Mouse (Mus musculus): ENCODE results near the gene Homez. TPM values are rescaled to one million over a fixed set of nuclear protein-coding genes. Genes with fewer than 3 reads are reported as not detected.

Gene Homez
- polyA plus RNA-seq, 1 experiment from 2014 or later = 18.3 TPM

DNA sequence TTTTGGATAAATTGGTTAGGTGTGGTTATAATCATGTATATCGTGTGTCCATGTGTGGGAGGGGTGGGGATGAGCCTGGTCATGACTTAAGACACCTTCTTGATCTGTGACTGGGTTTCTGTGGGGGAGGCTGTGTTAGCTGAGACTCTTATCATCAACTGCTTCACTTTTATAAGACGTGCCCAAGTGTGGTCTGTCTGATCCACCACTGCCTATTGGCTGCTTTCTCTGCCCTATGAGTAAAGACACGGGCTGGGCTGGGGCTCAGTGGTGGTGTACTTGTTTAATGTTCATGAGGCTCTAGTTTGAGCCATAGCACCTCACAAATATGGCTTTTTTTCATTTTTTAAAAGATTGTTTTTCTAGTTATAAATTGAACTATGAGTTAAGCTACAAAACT, 55.0 kb downstream of the Homez start:
- H3K9ac ChIP-seq = no peak overlapping the region
- 47% methylated on average over 3 of the region's 3 CpGs for WGBS
- no peaks in the 10 kb centered on the region for H3K36me3 ChIP-seq
- H3K27me3 ChIP-seq = no peaks in the 10 kb centered on the region
- no peak overlapping the region for H3K27ac ChIP-seq
- no peak overlapping the region for H3K4me2 ChIP-seq
- no peak overlapping the region for H3K4me3 ChIP-seq (replicated peaks)
- no peaks in the 10 kb centered on the region for H3K4me1 ChIP-seq
- H3K9me3 ChIP-seq (replicated peaks) = no peaks in the 10 kb centered on the region
- ATAC-seq (replicated peaks; ENCODE audit: low FRiP score) = no peak

DNA sequence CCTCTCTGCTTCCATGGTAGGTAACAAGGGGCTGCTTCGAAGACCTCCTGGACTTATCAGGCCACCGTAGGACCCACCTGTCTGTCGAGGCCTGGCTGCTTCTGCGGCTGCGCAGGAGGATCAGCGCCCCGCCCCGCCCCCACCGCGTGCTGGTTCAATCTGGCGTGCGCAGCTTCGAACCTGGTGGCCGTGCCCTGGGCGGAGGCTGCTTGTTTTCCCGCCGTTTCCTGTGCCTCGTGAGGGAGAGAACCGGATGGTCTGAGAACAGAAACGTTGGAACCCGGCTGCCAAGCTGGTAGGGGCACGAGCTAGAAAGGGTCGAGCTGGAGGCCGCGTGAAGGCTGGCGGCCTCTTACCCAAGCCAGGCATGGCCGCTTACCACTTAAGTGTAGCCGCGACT, 56.8 kb downstream of the Homez start, which contains the start of gene Rnf212b:
Gene Rnf212b, plus strand, starts transcription at position 151 of the 400 bp plus-strand sequence.
- Histone ChIP-seq H3K4me1 (no peaks in the 10 kb centered on the region), H3K4me2 (no peak within 1 kb of the TSS), H3K9ac (no peak within 1 kb of the TSS), H3K36me3 (no peaks in the 10 kb centered on the region), H3K4me3 (replicated peaks) (no peak within 1 kb of the TSS), H3K9me3 (replicated peaks) (no peaks in the 10 kb centered on the region), H3K27me3 (no peaks in the 10 kb centered on the region), H3K27ac (no peak within 1 kb of the TSS)
- ATAC-seq (replicated peaks; ENCODE audit: low FRiP score) = no peak
- 87% methylated on average over 29 of the region's 29 CpGs for WGBS

DNA sequence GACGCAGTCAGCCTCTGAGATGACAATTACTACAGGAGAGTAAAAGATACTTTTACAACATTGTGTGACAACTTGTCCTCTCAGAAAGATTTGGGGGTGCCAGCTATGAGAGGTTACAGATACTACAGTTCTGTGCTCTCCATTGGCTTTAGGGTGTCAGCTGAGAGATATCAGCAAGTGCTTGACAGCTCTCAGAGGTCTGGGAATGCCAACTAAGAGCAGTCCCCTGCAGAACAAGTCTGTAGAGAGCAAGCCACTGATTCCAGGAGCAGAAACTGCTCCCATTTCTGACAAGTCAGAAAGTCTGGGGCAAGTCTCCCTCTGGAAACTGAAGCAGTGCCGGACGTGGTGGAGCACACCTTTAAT, 61.1 kb downstream of the Homez start:
- ATAC-seq (replicated peaks; ENCODE audit: low FRiP score) = no peak
- 89% methylated on average over 3 of the region's 3 CpGs for WGBS
- no peak overlapping the region for H3K4me3 ChIP-seq (replicated peaks)
- H3K4me2 ChIP-seq = no peak overlapping the region
- no peak overlapping the region for H3K9ac ChIP-seq
- no peaks in the 10 kb centered on the region for H3K36me3 ChIP-seq
- no peak overlapping the region for H3K27ac ChIP-seq
- no peaks in the 10 kb centered on the region for H3K27me3 ChIP-seq
- H3K4me1 ChIP-seq = no peaks in the 10 kb centered on the region
- H3K9me3 ChIP-seq (replicated peaks) = no peaks in the 10 kb centered on the region

DNA sequence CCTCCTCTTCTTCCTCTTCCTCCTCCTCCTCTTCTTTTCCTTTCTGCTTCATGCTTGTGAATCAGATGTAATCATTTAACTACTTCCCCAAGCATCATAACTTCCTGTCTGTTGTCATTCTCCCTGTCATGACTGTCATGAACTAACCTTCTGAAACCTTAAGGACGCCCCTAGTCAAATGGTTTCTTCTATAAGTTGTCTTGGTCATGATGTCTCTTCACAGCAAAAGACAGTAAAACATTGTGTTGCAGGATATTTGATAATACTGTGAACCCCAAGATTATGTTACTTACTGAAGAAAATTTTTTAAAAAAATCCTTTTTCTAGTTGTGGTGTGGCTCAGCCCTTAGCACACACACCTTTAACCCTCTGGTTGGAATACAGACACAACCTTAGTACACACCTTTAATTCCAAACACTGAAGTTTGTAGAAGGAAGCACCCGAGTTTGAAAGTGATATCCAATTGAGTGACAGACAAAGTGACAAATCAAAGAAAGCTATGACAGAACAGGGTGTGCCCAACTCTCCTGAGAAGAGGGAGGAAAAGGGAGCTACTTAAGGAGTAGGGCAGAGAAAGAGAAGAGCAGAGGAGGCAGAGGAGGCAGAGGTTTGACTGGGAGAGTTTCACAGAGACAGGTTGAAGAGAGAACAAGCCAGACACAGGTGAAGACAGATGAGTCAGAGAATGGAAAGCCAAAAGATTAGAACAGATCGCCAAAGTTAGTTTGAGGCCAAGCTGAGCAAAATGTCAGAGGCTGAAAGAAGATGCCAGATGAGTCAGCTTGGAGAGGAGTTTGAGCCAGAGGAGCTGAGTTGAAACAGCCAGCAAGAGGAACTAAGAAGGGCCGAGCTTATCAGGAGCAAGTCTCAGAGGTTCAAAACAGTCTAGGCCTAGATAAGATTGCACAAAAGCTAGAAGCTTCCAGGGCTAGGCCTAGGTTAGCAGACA, 61.8 kb downstream of the Homez start:
- H3K27me3 ChIP-seq = no peaks in the 10 kb centered on the region
- H3K4me1 ChIP-seq = no peaks in the 10 kb centered on the region
- H3K4me3 ChIP-seq (replicated peaks) = no peak overlapping the region
- no peak overlapping the region for H3K9ac ChIP-seq
- no peak overlapping the region for H3K27ac ChIP-seq
- H3K4me2 ChIP-seq = no peak overlapping the region
- H3K36me3 ChIP-seq = no peaks in the 10 kb centered on the region
- no peak for ATAC-seq (replicated peaks; ENCODE audit: low FRiP score)
- no peaks in the 10 kb centered on the region for H3K9me3 ChIP-seq (replicated peaks)
- 73% methylated on average over 4 of the region's 4 CpGs for WGBS

DNA sequence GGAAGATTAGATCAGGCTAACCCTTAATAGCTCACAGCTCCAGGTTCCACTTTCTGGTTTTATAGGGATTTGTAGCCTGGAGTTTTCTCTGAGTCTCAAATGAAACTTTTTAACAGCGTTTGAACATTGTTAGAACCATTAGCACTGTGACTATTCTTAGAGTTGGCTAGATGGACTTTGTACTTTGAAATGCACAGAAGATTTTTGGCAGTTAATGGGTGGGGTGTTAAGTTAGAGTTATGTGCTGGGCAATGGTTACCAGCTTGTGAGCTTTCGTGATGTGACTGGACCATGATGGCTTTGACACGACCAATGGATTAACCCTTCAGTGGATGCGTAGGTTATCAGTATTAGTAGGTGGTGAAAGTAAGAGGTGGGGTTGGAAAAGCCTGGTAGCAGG, 64.6 kb downstream of the Homez start:
- WGBS = 70% methylated on average over 4 of the region's 4 CpGs
- Histone ChIP-seq H3K4me1 (no peaks in the 10 kb centered on the region), H3K36me3 (no peaks in the 10 kb centered on the region), H3K27me3 (no peaks in the 10 kb centered on the region), H3K9ac (no peak overlapping the region), H3K9me3 (replicated peaks) (no peaks in the 10 kb centered on the region), H3K27ac (no peak overlapping the region), H3K4me3 (replicated peaks) (no peak overlapping the region), H3K4me2 (no peak overlapping the region)
- no peak for ATAC-seq (replicated peaks; ENCODE audit: low FRiP score)

Other genes starting within 250 kb of the Homez start
- not detected in 2 replicates for gene Psmb11, start 249.5 kb downstream of the Homez start, polyA plus RNA-seq (2015; fragmentation: Nextera tagmentation; extraction: Ambion mirVana)
- gene Gm17606, start 230.0 kb downstream of the Homez start, polyA plus RNA-seq (2015; fragmentation: Nextera tagmentation; extraction: Ambion mirVana) = not detected in 2 replicates
- gene Cdh24, start 229.6 kb downstream of the Homez start, polyA plus RNA-seq (2015; fragmentation: Nextera tagmentation; extraction: Ambion mirVana) = 3.1 and 4.5 TPM in 2 replicates
- 85.9 and 88.7 TPM in 2 replicates for gene 1700123O20Rik, start 184.7 kb downstream of the Homez start, polyA plus RNA-seq (2015; fragmentation: Nextera tagmentation; extraction: Ambion mirVana)
- 142 and 145 TPM in 2 replicates for gene Acin1, start 184.0 kb downstream of the Homez start, polyA plus RNA-seq (2015; fragmentation: Nextera tagmentation; extraction: Ambion mirVana)
- gene Gm29776, start 172.1 kb downstream of the Homez start, polyA plus RNA-seq (2015; fragmentation: Nextera tagmentation; extraction: Ambion mirVana) = 0.09 and 0.21 TPM in 2 replicates
- 0.21 TPM in 1 of 2 replicates, not detected in the other for gene Cebpe, start 158.8 kb downstream of the Homez start, polyA plus RNA-seq (2015; fragmentation: Nextera tagmentation; extraction: Ambion mirVana)
- gene Slc7a8, start 89.0 kb downstream of the Homez start, polyA plus RNA-seq (2015; fragmentation: Nextera tagmentation; extraction: Ambion mirVana) = 12.8 and 14.2 TPM in 2 replicates
- not detected in 2 replicates for gene Rnf212b, start 56.8 kb downstream of the Homez start, polyA plus RNA-seq (2015; fragmentation: Nextera tagmentation; extraction: Ambion mirVana)
- gene Ppp1r3e, start 6.6 kb upstream of the Homez start, polyA plus RNA-seq (2015; fragmentation: Nextera tagmentation; extraction: Ambion mirVana) = 1.9 and 2.2 TPM in 2 replicates
- gene Bcl2l2, start 12.4 kb upstream of the Homez start, polyA plus RNA-seq (2015; fragmentation: Nextera tagmentation; extraction: Ambion mirVana) = 4.0 and 4.7 TPM in 2 replicates
- gene Gm20521, start 12.5 kb upstream of the Homez start, polyA plus RNA-seq (2015; fragmentation: Nextera tagmentation; extraction: Ambion mirVana) = 0.14 and 0.75 TPM in 2 replicates
- 144 and 157 TPM in 2 replicates for gene Pabpn1, start 21.5 kb upstream of the Homez start, polyA plus RNA-seq (2015; fragmentation: Nextera tagmentation; extraction: Ambion mirVana)
- gene Slc22a17, start 42.2 kb upstream of the Homez start, polyA plus RNA-seq (2015; fragmentation: Nextera tagmentation; extraction: Ambion mirVana) = 47.6 and 53.8 TPM in 2 replicates
- gene Efs, start 55.2 kb upstream of the Homez start, polyA plus RNA-seq (2015; fragmentation: Nextera tagmentation; extraction: Ambion mirVana) = 29.1 and 32.1 TPM in 2 replicates
- gene Il25, start 61.7 kb upstream of the Homez start, polyA plus RNA-seq (2015; fragmentation: Nextera tagmentation; extraction: Ambion mirVana) = not detected in 2 replicates
- 0.96 and 2.0 TPM in 2 replicates for gene Cmtm5, start 65.3 kb upstream of the Homez start, polyA plus RNA-seq (2015; fragmentation: Nextera tagmentation; extraction: Ambion mirVana)
- gene Myh6, start 96.0 kb upstream of the Homez start, polyA plus RNA-seq (2015; fragmentation: Nextera tagmentation; extraction: Ambion mirVana) = 1.6 TPM in 2 replicates
- not detected in 2 replicates for gene Gm17428, start 106.0 kb upstream of the Homez start, polyA plus RNA-seq (2015; fragmentation: Nextera tagmentation; extraction: Ambion mirVana)
- gene Myh7, start 123.7 kb upstream of the Homez start, polyA plus RNA-seq (2015; fragmentation: Nextera tagmentation; extraction: Ambion mirVana) = 4.4 and 6.3 TPM in 2 replicates
- 79.5 and 85.4 TPM in 2 replicates for gene Ngdn, start 144.5 kb upstream of the Homez start, polyA plus RNA-seq (2015; fragmentation: Nextera tagmentation; extraction: Ambion mirVana)
- gene Zfhx2, start 221.4 kb upstream of the Homez start, polyA plus RNA-seq (2015; fragmentation: Nextera tagmentation; extraction: Ambion mirVana) = 6.0 and 6.5 TPM in 2 replicates
- gene Thtpa, start 223.8 kb upstream of the Homez start, polyA plus RNA-seq (2015; fragmentation: Nextera tagmentation; extraction: Ambion mirVana) = 21.0 and 21.5 TPM in 2 replicates
- 15.9 and 18.9 TPM in 2 replicates for gene Ap1g2, start 235.6 kb upstream of the Homez start, polyA plus RNA-seq (2015; fragmentation: Nextera tagmentation; extraction: Ambion mirVana)
- gene Jph4, start 246.0 kb upstream of the Homez start, polyA plus RNA-seq (2015; fragmentation: Nextera tagmentation; extraction: Ambion mirVana) = 0.59 and 1.2 TPM in 2 replicates

Measured in kidney, embryonic 15.5 days (tissue).